Mouse (Mus musculus): ENCODE data around the gene Grm6.

Grm6 gene
- long read RNA-seq, experiment 1: 0 reads
- long read RNA-seq, experiment 2: 0 reads

- intact Hi-C loops (cut with DNase I): no loop called here
These were observed at the start of gene Grm6 for GRCm38 (mm10) chr11:50850177-50850735. Gene Grm6 (plus strand): TSS chr11:50850685.

GRCm38 (mm10) chr11:50814233-50814632 lies 36.3 kb upstream of the Grm6 start:
- intact Hi-C loops (cut with DNase I): no loop called here

GRCm38 (mm10) chr11:50826214-50826613 lies 24.3 kb upstream of the Grm6 start:
- intact Hi-C loops (cut with DNase I): loop anchor here (10.0 kb wide), 1 partner anchor 229 kb away; the partner anchor contains the start of gene Zfp354a

DNA sequence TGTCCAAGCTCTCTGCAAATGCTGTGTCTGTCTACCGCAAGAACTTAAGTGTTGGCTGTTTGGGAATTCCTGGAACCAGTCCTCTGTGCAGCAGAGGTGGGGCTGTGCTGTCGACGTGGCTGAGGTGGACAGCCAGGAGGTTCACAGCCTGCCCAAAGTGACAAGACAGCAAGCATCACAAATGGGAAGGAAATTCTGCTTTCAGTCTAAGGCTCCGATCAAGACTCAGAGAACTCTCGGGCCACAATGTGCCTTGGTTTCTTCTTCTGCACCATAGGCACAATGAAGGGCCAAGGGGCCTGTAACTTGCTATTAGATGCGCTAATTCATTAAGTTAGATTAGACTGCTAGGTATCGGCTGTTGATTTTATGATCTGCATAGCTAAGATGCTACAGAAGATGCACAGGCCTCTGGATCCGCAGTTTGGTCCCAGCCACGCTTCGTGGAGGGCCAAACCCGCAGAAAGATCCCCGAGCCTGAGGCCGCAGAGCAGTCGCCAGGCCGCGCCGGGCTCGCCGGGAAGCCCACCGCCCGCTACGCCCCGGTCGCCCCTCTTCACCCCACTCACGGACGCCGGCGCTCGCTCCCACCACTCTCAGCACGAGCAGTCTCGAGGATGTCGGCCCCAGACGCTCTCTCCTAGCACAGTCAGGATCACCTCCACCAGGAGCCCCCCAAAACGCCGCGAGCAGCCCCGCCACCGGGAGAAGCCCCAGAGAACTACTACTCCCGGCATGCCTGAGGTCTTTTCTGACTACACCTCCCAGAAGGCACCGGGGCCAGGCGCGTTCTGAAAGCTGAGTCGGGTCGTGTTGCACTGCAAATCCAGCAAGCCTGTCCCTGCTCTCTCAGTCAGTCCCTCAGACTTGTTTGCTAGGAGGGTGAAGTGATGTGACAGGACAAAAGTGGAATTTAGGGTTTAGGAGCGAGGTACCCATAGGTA lies 23.2 kb upstream of the Grm6 start, which contains the start of gene Zfp354c:
Gene Zfp354c (minus strand): TSS at position 715 of the 944 bp plus-strand sequence.
- intact Hi-C loops (cut with DNase I): loop anchor here (10.0 kb wide), 1 partner anchor 228 kb away; the partner anchor contains the start of gene Zfp354a

GRCm38 (mm10) chr11:50835727-50836126 lies 14.8 kb upstream of the Grm6 start:
- intact Hi-C loops (cut with DNase I): no loop called here

DNA sequence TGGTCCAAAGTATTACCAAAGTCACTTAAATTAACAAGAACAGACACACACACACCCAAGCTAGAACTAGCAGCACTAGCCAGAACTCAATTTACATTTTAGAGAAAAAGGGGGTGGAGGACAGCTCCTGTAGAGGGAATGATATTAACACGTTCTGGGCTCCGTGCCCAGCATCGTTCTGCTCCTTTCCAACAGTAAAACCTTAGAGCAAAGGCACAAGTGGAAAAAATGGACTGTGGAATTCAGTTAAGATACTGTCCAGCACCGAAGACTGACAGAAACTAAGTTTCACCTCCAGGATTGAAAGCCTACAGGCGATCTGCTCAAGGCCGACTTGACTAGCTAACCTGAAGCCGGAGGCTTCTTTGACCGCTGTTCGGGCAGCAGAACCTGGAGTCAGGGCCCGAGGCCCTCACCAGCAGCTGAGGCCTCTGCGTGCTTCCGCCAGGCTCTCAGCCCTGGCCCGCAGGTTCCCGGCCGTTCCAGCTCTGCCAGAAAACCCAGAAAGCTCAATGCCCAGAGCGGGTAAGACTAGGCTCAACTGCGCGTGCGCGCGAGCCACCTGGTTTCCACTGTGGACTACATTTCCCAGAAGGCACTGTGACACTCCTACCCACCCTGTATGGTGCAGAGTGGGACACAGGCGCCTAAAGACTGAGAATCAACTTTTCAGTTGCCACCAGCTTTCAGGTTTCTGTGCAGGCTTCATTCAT lies 9.3 kb upstream of the Grm6 start, which contains the start of gene Zfp879:
Gene Zfp879 (minus strand): TSS at position 530 of the 713 bp plus-strand sequence.
- intact Hi-C loops (cut with DNase I): no loop called here

GRCm38 (mm10) chr11:50845951-50846350 lies 4.5 kb upstream of the Grm6 start:
- intact Hi-C loops (cut with DNase I): no loop called here

- intact Hi-C loops (cut with DNase I): no loop called here
These were observed 3.4 kb upstream of the Grm6 start for GRCm38 (mm10) chr11:50847047-50847446.

- intact Hi-C loops (cut with DNase I): no loop called here
These were observed 1.9 kb upstream of the Grm6 start for GRCm38 (mm10) chr11:50848520-50849137.

GRCm38 (mm10) chr11:50849310-50849709 lies 1.2 kb upstream of the Grm6 start:
- intact Hi-C loops (cut with DNase I): no loop called here

- intact Hi-C loops (cut with DNase I): no loop called here
These were observed 610 bp downstream of the Grm6 start for GRCm38 (mm10) chr11:50850989-50851601.

- intact Hi-C loops (cut with DNase I): no loop called here
These were observed 28.2 kb downstream of the Grm6 start for GRCm38 (mm10) chr11:50878641-50879040.

DNA sequence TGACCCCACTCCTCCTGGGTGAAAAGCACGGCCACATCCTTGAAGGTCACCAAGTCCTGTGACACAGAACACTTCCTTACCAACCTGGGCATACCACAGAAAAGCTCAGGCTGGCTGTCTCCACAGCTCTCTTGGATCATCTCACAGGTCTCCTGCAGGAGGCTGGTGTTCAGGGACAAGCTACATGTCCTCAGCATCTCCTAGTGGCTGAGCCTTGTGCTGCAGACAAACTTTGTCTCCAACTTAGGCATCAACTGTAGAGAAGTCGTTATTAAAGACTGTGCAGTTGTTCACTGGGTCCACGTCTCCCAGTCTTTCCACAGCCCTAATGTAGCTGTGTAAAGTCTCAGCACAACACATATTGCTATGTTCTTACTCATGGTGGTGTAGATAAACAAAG lies 33.3 kb downstream of the Grm6 start:
- intact Hi-C loops (cut with DNase I): no loop called here

GRCm38 (mm10) chr11:50886231-50886932 lies 35.9 kb downstream of the Grm6 start:
- intact Hi-C loops (cut with DNase I): no loop called here

DNA sequence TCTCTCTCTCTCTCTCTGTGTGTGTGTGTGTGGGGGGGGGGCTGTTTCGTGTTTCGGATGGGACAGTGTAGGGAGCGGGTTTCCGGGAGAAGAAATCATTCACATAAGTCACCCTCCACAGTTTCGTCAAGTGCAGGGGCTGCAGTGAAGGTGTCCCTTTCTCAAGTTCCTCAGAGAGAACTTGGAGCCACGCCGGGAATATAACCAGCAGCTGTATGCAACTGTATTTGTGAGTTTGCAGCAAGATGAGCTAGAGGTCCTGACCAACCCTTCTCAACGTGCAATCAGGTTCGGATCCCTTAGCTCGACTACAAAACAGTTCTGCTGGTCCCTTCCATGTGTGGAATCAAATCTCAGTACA lies 36.4 kb downstream of the Grm6 start:
- intact Hi-C loops (cut with DNase I): no loop called here

DNA sequence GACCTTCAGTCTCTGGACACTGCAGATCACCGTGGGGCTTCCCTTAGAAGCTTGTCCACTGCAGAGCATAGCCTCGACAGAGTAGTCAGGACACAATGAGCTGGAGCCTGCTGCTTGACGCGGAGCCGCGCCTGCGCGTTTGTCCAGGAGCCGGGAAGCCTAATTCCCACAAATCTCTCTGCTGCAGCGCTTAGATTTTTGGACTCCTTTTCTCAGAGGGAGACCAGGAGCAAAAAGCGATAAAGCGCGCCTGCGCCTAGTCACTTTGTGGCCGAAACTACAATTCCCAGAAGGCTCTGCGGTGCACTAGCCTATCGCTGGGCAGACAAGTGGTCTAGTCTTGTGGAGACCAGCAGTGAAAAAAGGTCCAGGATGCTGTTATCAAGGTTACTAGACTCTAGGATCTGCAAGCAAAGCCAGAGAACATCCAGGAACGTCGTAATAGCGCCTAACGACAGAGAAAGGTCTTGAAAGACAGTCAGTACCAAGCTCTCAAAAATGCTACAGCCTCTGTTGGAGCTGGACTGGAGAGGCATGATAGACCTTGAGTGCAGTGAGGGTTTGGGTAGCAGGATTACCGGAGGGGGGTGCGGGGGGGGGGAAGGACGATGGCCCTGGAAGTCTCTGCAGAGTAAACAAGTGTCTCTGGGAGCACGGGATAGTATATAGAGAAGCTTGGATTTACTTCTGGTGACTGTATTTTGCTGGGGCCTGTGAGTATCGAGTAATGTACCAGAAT lies 37.1 kb downstream of the Grm6 start, which contains the start of gene Zfp454:
Gene Zfp454 (minus strand): TSS at position 262 of the 739 bp plus-strand sequence.
- intact Hi-C loops (cut with DNase I): no loop called here

DNA sequence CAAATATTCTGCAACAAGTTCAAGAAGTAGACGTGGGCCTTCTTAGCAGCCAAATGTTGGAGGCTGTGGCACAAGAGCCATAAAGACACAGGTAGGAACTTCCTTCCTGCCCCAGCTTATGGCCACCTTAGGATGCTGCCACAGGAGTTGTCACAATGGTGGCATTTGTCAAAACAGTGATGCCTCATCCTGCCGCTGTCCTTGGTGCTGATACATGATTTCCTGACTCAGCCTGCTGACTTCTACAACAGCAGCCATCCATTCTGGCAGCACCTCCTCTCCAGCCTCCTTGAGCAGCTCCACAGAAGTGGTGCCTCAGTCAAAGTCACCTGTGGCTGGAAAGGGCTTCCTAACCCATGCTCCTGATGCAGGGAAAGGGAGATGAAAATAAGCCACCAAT lies 42.0 kb downstream of the Grm6 start:
- intact Hi-C loops (cut with DNase I): no loop called here

DNA sequence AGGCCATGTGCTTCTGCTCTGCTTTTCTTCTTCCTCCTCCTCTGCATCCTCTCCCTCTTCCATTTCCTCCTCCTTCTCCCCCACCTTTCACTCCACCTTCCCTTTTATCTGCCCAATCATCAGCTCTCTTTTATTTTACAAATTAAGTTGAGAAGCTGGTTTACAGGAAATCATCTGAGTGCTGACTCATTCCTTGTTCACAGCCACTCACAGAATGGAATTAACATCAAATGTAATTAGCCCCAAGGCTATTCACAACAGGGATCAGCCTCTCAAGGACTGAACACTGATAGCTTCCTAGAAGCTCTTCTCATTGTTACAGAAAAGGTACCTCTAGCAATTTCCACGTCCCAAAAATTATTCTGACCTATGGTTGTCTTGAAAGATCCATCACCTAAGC lies 46.9 kb downstream of the Grm6 start:
- intact Hi-C loops (cut with DNase I): no loop called here

DNA sequence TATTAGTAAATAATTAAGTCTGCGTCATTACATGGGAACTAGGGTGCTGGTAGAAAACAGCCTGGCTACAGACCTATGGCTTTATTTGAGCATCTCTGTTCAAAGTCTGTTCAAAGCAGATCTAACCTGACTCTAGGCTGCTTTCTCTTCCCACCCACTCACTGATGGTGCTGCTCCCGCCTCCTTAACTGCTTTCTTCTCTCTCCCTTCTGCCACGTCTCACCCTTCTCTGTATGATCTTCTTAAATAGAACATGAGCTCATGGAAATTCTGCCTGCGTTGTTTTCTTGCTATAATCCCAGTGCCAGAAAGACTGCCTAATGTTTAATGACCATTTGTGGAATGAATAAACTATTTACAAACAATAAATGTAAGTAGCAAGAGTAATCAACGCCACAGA lies 57.7 kb downstream of the Grm6 start:
- intact Hi-C loops (cut with DNase I): no loop called here

Measured in adrenal gland (tissue).